Mouse (Mus musculus): ENCODE measurements around the gene Nacad. TPM values are rescaled to one million over a fixed set of nuclear protein-coding genes. Genes with fewer than 3 reads are reported as not detected.

Nacad gene
- total and polyA plus RNA-seq, 3 experiments = 0.13 to 0.34 TPM; not detected in 1

GRCm38 (mm10) chr11:6602662-6603061 lies 3.2 kb downstream of the Nacad start:
- in situ Hi-C loops (cut with MboI; ENCODE audit: low pct_ligation_motif_present, low pct_unique_long_range_greater_than_20kb, low sequenced_read_pairs) = no loop called here

GRCm38 (mm10) chr11:6601649-6602480 lies 4.0 kb downstream of the Nacad start:
- no peak for DNase-seq (ENCODE audit: extremely low read depth)
- in situ Hi-C loops (cut with MboI; ENCODE audit: low pct_ligation_motif_present, low pct_unique_long_range_greater_than_20kb, low sequenced_read_pairs) = no loop called here
- Histone ChIP-seq H3K9ac (ENCODE audit: insufficient read depth, low read depth) (no peak overlapping the region), H3K4me1 (ENCODE audit: control insufficient read depth in 1 of 2, insufficient read depth in 2 of 2) (peaks cover 9 to 15% of the 10 kb centered on the region in 2 experiments; a peak in 3 of 4 replicates), H3K79me2 (replicated peaks; ENCODE audit: control insufficient read depth, extremely low read depth, insufficient read depth, poor library complexity, severe bottlenecking) (no peaks in the 10 kb centered on the region), H3K27me3 (replicated peaks) (no peaks in the 10 kb centered on the region), H3K4me2 (ENCODE audit: insufficient read depth, low read depth, poor library complexity, severe bottlenecking) (no peak overlapping the region), H3K36me3 (replicated peaks in 1 of 2; ENCODE audit: control insufficient read depth in 1 of 2, insufficient read depth in 1 of 2, low read length in 1 of 2) (peaks cover 15 to 37% of the 10 kb centered on the region in 2 experiments), H3K27ac (ENCODE audit: insufficient read depth, low read depth) (no peak overlapping the region), H3K4me3 (replicated peaks in 1 of 3; ENCODE audit: low read depth in 2 of 3, low read length in 2 of 3, poor library complexity in 1 of 3) (no peak overlapping the region), H3K9me3 (replicated peaks; ENCODE audit: low read length) (no peaks in the 10 kb centered on the region)
- TF ChIP-seq ZKSCAN1 (IDR thresholded peaks at IDR 0.05; ENCODE audit: borderline replicate concordance, low read depth, low read length) = no peak
- no peak for TF ChIP-seq JUN (IDR thresholded peaks at IDR 0.05; ENCODE audit: insufficient read depth, low read depth, low read length)
- TF ChIP-seq MAZ (IDR thresholded peaks at IDR 0.05; ENCODE audit: low read depth, low read length) = no peak
- TF ChIP-seq SIN3A (IDR thresholded peaks at IDR 0.05; ENCODE audit: low read length) = no peak
- TF ChIP-seq MEF2A (IDR thresholded peaks at IDR 0.05; ENCODE audit: borderline replicate concordance, low read depth, low read length) = no peak
- TF ChIP-seq HCFC1 (IDR thresholded peaks at IDR 0.05; ENCODE audit: low read depth, low read length) = no peak
- no peak for TF ChIP-seq PAX5 (IDR thresholded peaks at IDR 0.05; ENCODE audit: low read length)
- no peak for TF ChIP-seq JUND (conservative IDR thresholded peaks at IDR 0.05; ENCODE audit: low read depth, low read length)
- TF ChIP-seq ZNF384 (IDR thresholded peaks at IDR 0.05; ENCODE audit: low read depth, low read length) = no peak
- TF ChIP-seq ZMIZ1 (IDR thresholded peaks at IDR 0.05; ENCODE audit: low read depth, low read length) = no peak
- no peak for TF ChIP-seq TBP (conservative IDR thresholded peaks at IDR 0.05; ENCODE audit: low read depth, low read length)
- TF ChIP-seq CTCF (conservative IDR thresholded peaks at IDR 0.05 in 1 of 2, IDR thresholded peaks at IDR 0.05 in 1 of 2; ENCODE audit: low read depth in 2 of 2, low read length in 2 of 2) = no peak
- TF ChIP-seq TCF12 (IDR thresholded peaks at IDR 0.05; ENCODE audit: low read depth, low read length) = no peak
- TF ChIP-seq UBTF (IDR thresholded peaks at IDR 0.05; ENCODE audit: low read depth, low read length) = no peak
- TF ChIP-seq MYC (IDR thresholded peaks at IDR 0.05; ENCODE audit: low read depth, low read length) = no peak
- no peak for TF ChIP-seq NELFE (IDR thresholded peaks at IDR 0.05; ENCODE audit: low read depth, low read length)
- no peak for TF ChIP-seq ZC3H11A (IDR thresholded peaks at IDR 0.05; ENCODE audit: low read depth, low read length)
- no peak for TF ChIP-seq USF1 (IDR thresholded peaks at IDR 0.05; ENCODE audit: low read depth, low read length)
- no peak for TF ChIP-seq CHD2 (IDR thresholded peaks at IDR 0.05; ENCODE audit: low read length)
- no peak for TF ChIP-seq RCOR1 (conservative IDR thresholded peaks at IDR 0.05; ENCODE audit: low read depth, low read length)
- dilution Hi-C loops (cut with MboI; ENCODE audit: extremely low pct_ligation_motif_present, extremely low pct_unique_long_range_greater_than_20kb, low sequenced_read_pairs) = no loop called here

More at GRCm38 (mm10) chr11:6602662-6603061, 3.2 kb downstream of the Nacad start:
- Histone ChIP-seq H3K4me3 (replicated peaks in 1 of 3; ENCODE audit: low read depth in 2 of 3, low read length in 2 of 3, poor library complexity in 1 of 3) (no peak overlapping the region), H3K4me1 (ENCODE audit: control insufficient read depth in 1 of 2, insufficient read depth in 2 of 2) (peaks cover 9 to 17% of the 10 kb centered on the region in 2 experiments; a peak in 3 of 4 replicates), H3K27ac (ENCODE audit: insufficient read depth, low read depth) (no peak overlapping the region), H3K27me3 (replicated peaks) (no peaks in the 10 kb centered on the region), H3K9ac (ENCODE audit: insufficient read depth, low read depth) (no peak overlapping the region), H3K9me3 (replicated peaks; ENCODE audit: low read length) (no peaks in the 10 kb centered on the region), H3K4me2 (ENCODE audit: insufficient read depth, low read depth, poor library complexity, severe bottlenecking) (no peak overlapping the region), H3K79me2 (replicated peaks; ENCODE audit: control insufficient read depth, extremely low read depth, insufficient read depth, poor library complexity, severe bottlenecking) (no peaks in the 10 kb centered on the region), H3K36me3 (replicated peaks in 1 of 2; ENCODE audit: control insufficient read depth in 1 of 2, insufficient read depth in 1 of 2, low read length in 1 of 2) (peaks cover 9 to 29% of the 10 kb centered on the region in 2 experiments)
- no peak for TF ChIP-seq MAX (IDR thresholded peaks at IDR 0.05; ENCODE audit: low read length)
- no peak for TF ChIP-seq MXI1 (IDR thresholded peaks at IDR 0.05; ENCODE audit: low read depth, low read length)
- no peak for TF ChIP-seq UBTF (IDR thresholded peaks at IDR 0.05; ENCODE audit: low read depth, low read length)
- no peak for TF ChIP-seq CTCF (conservative IDR thresholded peaks at IDR 0.05 in 1 of 2, IDR thresholded peaks at IDR 0.05 in 1 of 2; ENCODE audit: low read depth in 2 of 2, low read length in 2 of 2)
- no peak for TF ChIP-seq GABPA (IDR thresholded peaks at IDR 0.05; ENCODE audit: insufficient replicate concordance, low read depth, low read length)
- no peak for TF ChIP-seq SIN3A (IDR thresholded peaks at IDR 0.05; ENCODE audit: low read length)
- TF ChIP-seq USF2 (conservative IDR thresholded peaks at IDR 0.05; ENCODE audit: low read depth, low read length) = no peak
- TF ChIP-seq RCOR1 (conservative IDR thresholded peaks at IDR 0.05; ENCODE audit: low read depth, low read length) = no peak
- TF ChIP-seq KAT2A (IDR thresholded peaks at IDR 0.05; ENCODE audit: insufficient replicate concordance, low read length) = no peak
- TF ChIP-seq ETS1 (conservative IDR thresholded peaks at IDR 0.05; ENCODE audit: low read depth, low read length) = no peak
- no peak for TF ChIP-seq HCFC1 (IDR thresholded peaks at IDR 0.05; ENCODE audit: low read depth, low read length)
- TF ChIP-seq MYC (IDR thresholded peaks at IDR 0.05; ENCODE audit: low read depth, low read length) = no peak
- no peak for TF ChIP-seq EP300 (IDR thresholded peaks at IDR 0.05; ENCODE audit: low read length)
- TF ChIP-seq POLR2A (IDR thresholded peaks at IDR 0.05; ENCODE audit: low read depth, low read length) = no peak
- TF ChIP-seq MAZ (IDR thresholded peaks at IDR 0.05; ENCODE audit: low read depth, low read length) = no peak
- dilution Hi-C loops (cut with MboI; ENCODE audit: extremely low pct_ligation_motif_present, extremely low pct_unique_long_range_greater_than_20kb, low sequenced_read_pairs) = no loop called here
- no peak for DNase-seq (ENCODE audit: extremely low read depth)
